Mouse (Mus musculus) central nervous system, embryonic 18 days (tissue): ENCODE data around the gene Herc1. TPM values are rescaled to one million over a fixed set of nuclear protein-coding genes. Genes with fewer than 3 reads are reported as not detected.

Source experiments
- polyA plus RNA-seq: library from polyadenylated mRNA; depleted of rRNA; stranded (reverse); fragments of >200 nt; gene quantifications from 2 replicates; pipeline ENCODE4 v1.2.3, GENCODE M21; 2012; rRNA removed

Gene Herc1
- polyA plus RNA-seq: 61.6 and 63.6 TPM in 2 replicates

DNA sequence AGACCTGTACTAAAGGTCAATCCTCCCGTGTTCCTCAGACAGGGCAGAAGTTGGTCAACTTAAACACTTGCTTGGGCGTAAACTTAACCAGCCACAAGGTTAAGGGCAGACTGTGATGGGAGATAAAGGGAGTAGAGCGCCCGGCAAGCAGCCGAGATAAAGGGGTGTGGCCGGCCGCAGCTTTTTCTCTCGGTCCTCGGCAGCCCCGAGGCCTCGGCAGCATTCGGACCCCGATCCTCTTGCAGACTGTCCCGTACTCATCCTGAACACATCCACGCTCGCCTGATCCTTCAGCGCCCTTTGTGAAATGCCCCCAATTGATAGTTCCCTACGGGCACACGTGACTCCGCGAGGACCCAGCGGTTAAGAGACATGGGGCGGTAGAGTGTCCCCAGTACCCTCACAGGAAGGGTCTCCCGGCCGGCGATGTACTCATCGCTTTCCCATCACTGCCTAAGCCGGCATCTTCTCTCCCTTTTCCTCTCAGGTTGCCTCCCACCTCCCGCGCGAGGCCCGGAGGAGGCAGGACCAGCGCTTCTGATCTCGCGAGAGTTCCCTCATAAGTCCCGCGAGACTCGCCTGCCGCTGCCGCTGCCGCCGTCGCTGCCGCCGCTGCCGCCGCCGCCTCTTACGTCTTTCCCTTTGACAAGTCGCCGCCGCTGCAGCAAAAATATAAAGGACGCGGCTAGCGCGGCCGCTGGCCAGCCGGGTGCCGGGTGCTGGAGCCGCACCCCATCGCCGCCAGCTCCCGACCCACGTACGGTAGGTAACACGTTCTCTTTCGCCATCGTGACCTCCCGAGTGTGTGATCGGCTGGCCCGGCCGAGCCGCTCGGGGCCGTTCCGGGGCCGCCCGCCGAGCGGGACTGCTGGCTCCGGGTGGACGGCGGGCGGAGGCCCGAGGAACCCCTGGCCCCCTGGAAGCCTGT lies at the start of gene Herc1:
TSS of gene Herc1 (plus strand) at position 591 of the 928 bp plus-strand sequence.

DNA sequence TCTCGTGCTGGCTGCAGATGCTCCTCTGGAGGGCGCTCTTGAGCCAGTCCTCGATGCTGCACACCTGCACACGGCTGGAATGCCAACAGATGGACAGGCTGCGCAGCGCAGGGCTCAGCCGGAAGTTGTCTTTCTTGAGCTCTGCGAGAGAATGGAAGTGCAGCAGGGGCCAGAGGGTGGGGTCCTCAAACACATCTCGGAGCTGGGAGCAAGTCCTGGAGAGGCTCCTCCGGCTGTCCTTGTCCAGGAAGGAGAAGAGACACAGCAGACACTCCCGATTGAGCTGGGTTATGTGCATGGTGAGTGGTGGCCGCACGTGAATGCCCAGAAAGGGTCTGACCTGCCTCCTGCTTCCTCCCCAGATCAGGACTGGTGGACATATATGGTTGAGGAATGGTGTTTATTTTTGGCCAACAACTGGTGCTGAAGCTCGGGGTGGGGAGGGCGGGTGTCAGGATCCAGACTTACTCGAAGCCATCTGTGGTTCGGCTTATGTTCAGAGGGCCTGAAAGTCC lies 164.1 kb downstream of the Herc1 start, which contains the start of gene Fbxl22:
TSS of gene Fbxl22 (minus strand) at position 338 of the 515 bp plus-strand sequence.

Other genes with a start within 250 kb of the Herc1 start
- gene Snx1, start 223.9 kb upstream of the Herc1 start, polyA plus RNA-seq: 83.5 and 86.2 TPM in 2 replicates
- gene Ciao2a, start 223.8 kb upstream of the Herc1 start, polyA plus RNA-seq: 30.1 and 31.1 TPM in 2 replicates
- gene Dapk2, start 192.2 kb upstream of the Herc1 start, polyA plus RNA-seq: 0.88 and 1.9 TPM in 2 replicates
- 0.51 and 0.83 TPM in 2 replicates for gene Fbxl22, start 164.1 kb downstream of the Herc1 start, polyA plus RNA-seq
- 48.6 and 51.1 TPM in 2 replicates for gene Usp3, start 242.7 kb downstream of the Herc1 start, polyA plus RNA-seq